Mouse (Mus musculus): ENCODE measurements around the gene Lamtor5. TPM values are rescaled to one million over a fixed set of nuclear protein-coding genes. Genes with fewer than 3 reads are reported as not detected.
A peak's percentile ranks its signal among the peaks of the same experiment; 100 is the strongest.

Gene Lamtor5
- polyA plus RNA-seq (2016; fragmentation: Nextera tagmentation; extraction: Ambion mirVana) = 177 and 184 TPM in 2 replicates

DNA sequence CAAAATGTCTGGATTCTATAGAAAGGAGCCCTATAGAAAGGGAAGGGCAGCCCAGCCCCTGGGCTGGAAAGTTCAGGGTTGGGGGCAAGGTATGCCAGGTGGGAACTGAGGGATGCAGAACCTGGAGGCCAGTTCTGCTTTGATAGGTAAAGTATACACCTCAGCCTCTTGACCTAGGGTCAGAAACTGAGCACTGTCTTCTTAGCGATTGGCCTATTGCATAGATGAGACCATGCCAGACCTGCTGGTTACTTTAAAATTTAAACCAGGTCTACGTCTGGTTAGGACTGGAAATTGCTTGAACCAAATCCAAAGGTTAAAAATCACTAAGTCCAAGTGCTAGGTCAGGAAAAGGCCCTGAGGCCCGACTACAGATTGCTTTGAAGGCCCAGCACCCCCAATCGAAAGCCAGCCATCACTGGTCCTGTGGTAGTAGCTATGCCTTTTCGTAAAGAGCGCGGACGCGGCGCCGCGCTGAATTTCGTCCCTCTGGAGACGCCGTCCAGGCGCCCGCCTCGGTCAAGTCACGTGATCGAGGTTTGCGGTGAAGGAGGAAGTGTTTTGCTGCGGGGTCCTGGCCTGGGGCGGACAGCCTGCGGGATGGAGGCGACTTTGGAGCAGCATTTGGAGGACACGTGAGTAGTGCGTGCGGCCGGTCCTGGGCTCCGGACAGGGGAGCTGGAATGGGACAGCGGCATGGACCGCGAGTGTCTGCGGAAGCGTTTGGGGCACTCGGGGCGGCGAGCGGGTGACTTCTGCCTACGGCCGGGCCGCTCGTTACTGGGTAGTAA is at the start of gene Lamtor5:
TSS of gene Lamtor5 (plus strand) at position 380 of the 791 bp plus-strand sequence.
- H3K27ac ChIP-seq = peak within 1 kb of the TSS; percentile 80
- no peaks in the 10 kb centered on the region for H3K9me3 ChIP-seq
- 4% methylated on average over 43 of the region's 43 CpGs for whole genome bisulfite sequencing
- DNase-seq (ENCODE audit: extremely low spot score, low spot score) = peak; percentile 90
- peak within 1 kb of the TSS; percentile 85 for H3K4me3 ChIP-seq
- peaks cover 19% of the 10 kb centered on the region for H3K4me1 ChIP-seq
- peaks cover 20% of the 10 kb centered on the region for H3K36me3 ChIP-seq (replicated peaks)
- H3K27me3 ChIP-seq (ENCODE audit: poor library complexity, severe bottlenecking) = no peaks in the 10 kb centered on the region

DNA sequence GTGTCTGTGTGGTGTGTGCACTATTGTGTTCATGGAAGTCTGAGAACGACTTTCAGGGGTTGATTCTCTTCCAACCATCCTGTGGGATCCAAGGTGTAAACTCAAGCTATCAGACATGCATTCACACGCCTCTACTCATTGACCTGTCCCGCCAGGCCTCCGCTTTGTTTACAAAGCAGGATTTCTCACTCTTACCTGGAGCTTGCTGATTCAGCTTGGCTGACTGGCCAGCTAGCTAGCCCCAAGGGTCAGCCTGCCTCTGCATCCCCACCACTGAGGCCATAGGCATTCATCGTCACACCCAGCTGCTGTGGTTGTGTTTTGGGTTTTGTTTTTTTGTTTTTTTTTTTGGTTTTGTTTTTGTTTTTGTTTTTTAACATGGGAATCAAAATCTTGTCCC is 49.4 kb upstream of the Lamtor5 start:
- Histone ChIP-seq H3K36me3 (replicated peaks) (no peaks in the 10 kb centered on the region), H3K4me1 (peaks cover 5% of the 10 kb centered on the region), H3K9me3 (peaks cover 3% of the 10 kb centered on the region; the same call in 1 of the 2 replicates), H3K27ac (no peak overlapping the region), H3K4me3 (no peak overlapping the region), H3K27me3 (ENCODE audit: poor library complexity, severe bottlenecking) (no peaks in the 10 kb centered on the region)
- no peak for DNase-seq (ENCODE audit: extremely low spot score, low spot score)
- WGBS = 83% methylated on average over 5 of the region's 5 CpGs

DNA sequence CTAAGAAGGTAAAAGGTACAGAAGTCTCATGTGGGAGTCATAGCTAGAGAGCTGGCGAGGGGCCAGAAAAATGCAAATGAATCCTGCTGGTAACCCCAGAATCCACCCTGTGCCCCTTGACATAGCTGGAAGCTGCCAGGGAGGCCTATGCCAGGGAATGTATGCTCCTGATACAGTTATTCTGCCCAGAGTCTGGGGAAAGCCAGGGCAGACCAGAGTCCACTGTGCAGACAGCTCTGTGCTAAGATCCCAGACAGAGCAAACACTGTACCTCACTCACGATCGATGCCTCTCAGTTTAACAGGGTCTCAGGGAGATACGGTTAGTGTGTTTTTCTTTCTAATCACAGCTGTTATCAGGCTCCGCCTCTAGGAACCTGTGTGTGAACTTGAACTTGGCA is 48.8 kb upstream of the Lamtor5 start:
- H3K27ac ChIP-seq = no peak overlapping the region
- H3K27me3 ChIP-seq (ENCODE audit: poor library complexity, severe bottlenecking) = no peaks in the 10 kb centered on the region
- H3K4me1 ChIP-seq = peaks cover 5% of the 10 kb centered on the region
- no peaks in the 10 kb centered on the region for H3K9me3 ChIP-seq
- WGBS = 86% methylated on average over 5 of the region's 5 CpGs
- DNase-seq (ENCODE audit: extremely low spot score, low spot score) = no peak
- H3K4me3 ChIP-seq = no peak overlapping the region
- no peaks in the 10 kb centered on the region for H3K36me3 ChIP-seq (replicated peaks)

DNA sequence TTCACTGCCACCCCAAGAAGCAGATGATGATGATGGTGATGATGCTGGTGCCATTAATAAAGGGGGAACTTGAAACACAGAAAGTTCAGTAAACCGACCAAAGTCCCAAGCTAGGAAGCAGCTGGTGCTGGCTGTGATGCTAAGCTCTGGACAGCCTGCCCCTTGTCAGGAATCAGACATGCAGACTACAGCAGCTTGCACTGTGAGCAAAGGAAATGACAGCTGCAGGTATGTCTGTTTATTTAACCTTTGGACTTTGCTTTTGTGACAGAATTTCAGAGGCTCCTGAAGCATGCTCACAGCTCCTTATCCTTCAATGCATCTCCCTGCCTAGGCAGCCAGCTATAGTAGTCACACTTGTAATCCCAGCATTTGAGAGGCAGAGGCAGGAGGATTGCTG is 48.1 kb upstream of the Lamtor5 start, which contains the start of gene A630076J17Rik:
TSS of gene A630076J17Rik (plus strand) at position 88 of the 400 bp plus-strand sequence.
- no peak for DNase-seq (ENCODE audit: extremely low spot score, low spot score)
- peaks cover 5% of the 10 kb centered on the region for H3K4me1 ChIP-seq
- H3K36me3 ChIP-seq (replicated peaks) = no peaks in the 10 kb centered on the region
- no peak within 1 kb of the TSS for H3K27ac ChIP-seq
- H3K4me3 ChIP-seq = no peak within 1 kb of the TSS
- no peaks in the 10 kb centered on the region for H3K9me3 ChIP-seq
- WGBS = 66% methylated on average over 1 of the region's 1 CpGs
- H3K27me3 ChIP-seq (ENCODE audit: poor library complexity, severe bottlenecking) = no peaks in the 10 kb centered on the region

DNA sequence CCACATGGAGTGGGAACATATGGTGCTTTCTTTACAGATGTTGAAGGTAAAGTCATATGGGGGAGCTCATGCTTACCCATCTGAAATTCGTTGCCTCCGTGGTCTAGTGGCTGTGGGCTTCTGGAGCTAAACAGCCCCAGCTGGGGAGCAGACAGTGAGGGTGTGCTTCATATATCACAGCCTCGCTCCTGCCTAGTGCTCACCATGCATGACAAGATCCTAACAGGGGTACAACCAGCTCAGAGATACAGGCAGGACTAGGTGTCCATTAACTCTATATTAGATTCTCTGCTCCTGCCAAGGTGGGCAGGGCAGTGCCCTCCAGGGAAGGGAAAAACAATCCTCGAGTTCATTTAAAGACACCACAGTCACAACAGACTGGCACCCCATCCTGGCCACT is 47.5 kb upstream of the Lamtor5 start:
- DNase-seq (ENCODE audit: extremely low spot score, low spot score) = no peak
- H3K4me3 ChIP-seq = no peak overlapping the region
- 75% methylated on average over 4 of the region's 4 CpGs for WGBS
- H3K4me1 ChIP-seq = peaks cover 5% of the 10 kb centered on the region
- no peaks in the 10 kb centered on the region for H3K27me3 ChIP-seq (ENCODE audit: poor library complexity, severe bottlenecking)
- H3K9me3 ChIP-seq = no peaks in the 10 kb centered on the region
- no peaks in the 10 kb centered on the region for H3K36me3 ChIP-seq (replicated peaks)
- no peak overlapping the region for H3K27ac ChIP-seq

DNA sequence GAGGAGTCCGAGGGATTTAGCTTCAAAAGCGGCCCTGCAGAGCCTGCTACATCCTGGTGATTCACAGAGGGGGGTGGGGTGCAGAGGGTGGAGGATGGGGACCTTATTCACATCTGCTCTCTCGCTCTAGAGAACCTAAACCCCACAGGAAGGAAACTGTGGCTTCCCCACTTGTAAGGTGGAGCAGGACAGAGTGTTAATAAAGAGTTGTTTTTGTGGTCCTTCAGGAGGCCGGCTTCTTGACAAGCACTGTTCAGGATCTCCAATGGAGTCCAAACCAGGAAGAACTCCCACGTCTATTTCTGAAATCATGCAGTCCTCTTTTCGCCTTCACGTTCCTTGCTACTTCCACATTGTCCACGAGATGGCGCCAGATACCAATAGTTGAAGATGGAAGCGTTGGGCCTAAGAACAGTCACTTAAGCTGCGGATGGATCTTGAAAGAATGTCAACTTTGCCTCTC is 45.3 kb upstream of the Lamtor5 start:
- peaks cover 10% of the 10 kb centered on the region for H3K4me1 ChIP-seq
- H3K27me3 ChIP-seq (ENCODE audit: poor library complexity, severe bottlenecking) = no peaks in the 10 kb centered on the region
- H3K4me3 ChIP-seq = no peak overlapping the region
- 8% methylated on average over 11 of the region's 11 CpGs for WGBS
- no peak overlapping the region for H3K27ac ChIP-seq
- peak; percentile 79 for DNase-seq (ENCODE audit: extremely low spot score, low spot score)
- H3K9me3 ChIP-seq = no peaks in the 10 kb centered on the region
- no peaks in the 10 kb centered on the region for H3K36me3 ChIP-seq (replicated peaks)

DNA sequence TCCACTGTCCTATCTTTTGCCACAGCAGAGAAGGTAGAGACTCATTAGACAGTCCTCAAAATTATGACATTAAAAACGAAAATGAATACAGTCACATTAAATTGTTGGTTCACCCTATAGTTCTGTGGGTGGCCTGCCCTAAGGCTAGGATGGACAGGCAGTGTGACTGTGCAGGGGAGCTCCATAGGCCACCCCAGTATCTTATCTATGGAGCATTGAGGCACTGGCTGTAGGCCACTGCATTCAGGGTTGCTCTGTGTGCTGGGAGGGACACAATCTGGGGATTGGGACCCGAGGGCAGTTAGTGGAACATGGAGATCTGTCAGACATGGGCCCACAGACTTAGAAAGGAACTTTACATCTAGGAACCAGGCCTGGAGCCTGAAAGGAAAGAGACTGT is 44.7 kb upstream of the Lamtor5 start:
- H3K4me1 ChIP-seq = peaks cover 11% of the 10 kb centered on the region
- no peak overlapping the region for H3K27ac ChIP-seq
- WGBS = 34% methylated on average over 2 of the region's 2 CpGs
- DNase-seq (ENCODE audit: extremely low spot score, low spot score) = no peak
- no peaks in the 10 kb centered on the region for H3K36me3 ChIP-seq (replicated peaks)
- no peaks in the 10 kb centered on the region for H3K9me3 ChIP-seq
- no peaks in the 10 kb centered on the region for H3K27me3 ChIP-seq (ENCODE audit: poor library complexity, severe bottlenecking)
- no peak overlapping the region for H3K4me3 ChIP-seq

DNA sequence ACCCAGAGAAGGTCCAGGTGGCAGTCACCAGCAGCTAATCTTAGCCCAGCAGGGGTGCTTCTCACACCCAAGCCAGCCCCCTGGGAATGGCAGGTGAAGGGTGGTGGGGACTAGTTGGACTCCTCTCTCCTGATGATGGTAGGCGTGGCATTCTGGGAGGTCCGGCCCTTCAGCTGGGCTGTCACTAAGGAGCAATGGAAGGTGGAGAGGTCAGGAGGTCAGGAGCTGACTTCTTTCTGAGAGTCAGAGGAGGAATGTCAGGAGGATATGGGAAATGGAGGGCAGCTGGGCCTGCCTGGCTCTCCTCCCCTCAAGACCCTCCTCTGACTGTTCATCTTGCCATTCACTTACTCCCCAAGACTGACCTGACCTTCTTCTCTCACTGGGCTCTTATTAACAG is 40.6 kb upstream of the Lamtor5 start:
- no peaks in the 10 kb centered on the region for H3K36me3 ChIP-seq (replicated peaks)
- H3K9me3 ChIP-seq = no peaks in the 10 kb centered on the region
- no peak overlapping the region for H3K4me3 ChIP-seq
- DNase-seq (ENCODE audit: extremely low spot score, low spot score) = no peak
- H3K27ac ChIP-seq = no peak overlapping the region
- 58% methylated on average over 2 of the region's 2 CpGs for WGBS
- H3K4me1 ChIP-seq = peaks cover 22% of the 10 kb centered on the region
- no peaks in the 10 kb centered on the region; the same call in 1 of the 2 replicates for H3K27me3 ChIP-seq (ENCODE audit: poor library complexity, severe bottlenecking)

DNA sequence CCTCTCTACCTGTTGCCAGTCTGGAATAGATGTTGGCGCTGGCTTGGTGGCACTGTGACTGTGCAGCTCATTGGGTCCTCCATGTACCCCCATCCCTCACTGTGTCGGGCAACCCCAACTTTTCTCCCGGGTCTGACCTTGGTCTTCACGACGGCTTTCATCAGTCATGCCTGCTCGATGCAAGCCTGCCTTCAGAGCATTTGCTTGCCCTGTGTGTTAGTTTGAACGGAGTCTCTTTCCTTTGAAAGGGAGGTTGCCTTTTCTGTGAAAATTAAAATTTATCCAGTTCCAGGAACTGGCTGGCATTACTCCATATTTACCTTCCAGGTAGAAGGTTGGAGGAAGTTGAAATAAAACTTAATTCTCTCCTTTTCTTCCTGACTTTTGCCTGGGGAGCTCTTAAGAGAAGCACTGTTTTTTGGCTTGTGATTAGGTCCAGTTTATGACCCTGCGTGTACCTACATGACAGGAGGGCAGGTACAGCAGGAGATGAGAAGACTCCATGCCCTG is 40.1 kb upstream of the Lamtor5 start:
- Histone ChIP-seq H3K27ac (no peak overlapping the region), H3K27me3 (ENCODE audit: poor library complexity, severe bottlenecking) (no peaks in the 10 kb centered on the region; the same call in 1 of the 2 replicates), H3K9me3 (no peaks in the 10 kb centered on the region), H3K4me1 (peaks cover 19% of the 10 kb centered on the region), H3K36me3 (replicated peaks) (no peaks in the 10 kb centered on the region), H3K4me3 (no peak overlapping the region)
- DNase-seq (ENCODE audit: extremely low spot score, low spot score) = no peak
- WGBS = 92% methylated on average over 8 of the region's 8 CpGs

DNA sequence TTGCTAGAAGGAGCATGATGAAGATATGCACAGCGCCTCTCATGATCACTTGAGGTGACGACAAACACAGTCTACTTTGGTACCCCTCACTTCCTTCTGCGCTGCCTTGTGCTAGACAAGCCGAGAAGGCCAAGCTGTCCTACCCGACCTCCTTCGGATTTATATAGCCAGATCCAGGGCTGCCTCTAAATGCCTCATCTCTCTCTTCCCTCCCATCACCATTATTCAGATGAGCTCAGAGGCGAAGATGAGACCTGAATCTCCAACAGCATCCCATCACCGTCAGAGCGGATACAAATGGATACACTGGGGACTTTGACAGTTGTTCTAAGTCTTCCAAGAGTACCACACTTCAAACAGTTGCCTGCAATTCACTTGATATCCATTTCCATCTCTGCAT is 39.1 kb upstream of the Lamtor5 start, which contains the start of gene Prok1:
TSS of gene Prok1 (minus strand) at position 101 of the 400 bp plus-strand sequence.
- Histone ChIP-seq H3K4me3 (no peak within 1 kb of the TSS), H3K27me3 (ENCODE audit: poor library complexity, severe bottlenecking) (no peaks in the 10 kb centered on the region; the same call in none of the 2 replicates), H3K27ac (no peak within 1 kb of the TSS), H3K9me3 (no peaks in the 10 kb centered on the region), H3K4me1 (peaks cover 19% of the 10 kb centered on the region), H3K36me3 (replicated peaks) (no peaks in the 10 kb centered on the region)
- 89% methylated on average over 9 of the region's 9 CpGs for WGBS
- DNase-seq (ENCODE audit: extremely low spot score, low spot score) = no peak

DNA sequence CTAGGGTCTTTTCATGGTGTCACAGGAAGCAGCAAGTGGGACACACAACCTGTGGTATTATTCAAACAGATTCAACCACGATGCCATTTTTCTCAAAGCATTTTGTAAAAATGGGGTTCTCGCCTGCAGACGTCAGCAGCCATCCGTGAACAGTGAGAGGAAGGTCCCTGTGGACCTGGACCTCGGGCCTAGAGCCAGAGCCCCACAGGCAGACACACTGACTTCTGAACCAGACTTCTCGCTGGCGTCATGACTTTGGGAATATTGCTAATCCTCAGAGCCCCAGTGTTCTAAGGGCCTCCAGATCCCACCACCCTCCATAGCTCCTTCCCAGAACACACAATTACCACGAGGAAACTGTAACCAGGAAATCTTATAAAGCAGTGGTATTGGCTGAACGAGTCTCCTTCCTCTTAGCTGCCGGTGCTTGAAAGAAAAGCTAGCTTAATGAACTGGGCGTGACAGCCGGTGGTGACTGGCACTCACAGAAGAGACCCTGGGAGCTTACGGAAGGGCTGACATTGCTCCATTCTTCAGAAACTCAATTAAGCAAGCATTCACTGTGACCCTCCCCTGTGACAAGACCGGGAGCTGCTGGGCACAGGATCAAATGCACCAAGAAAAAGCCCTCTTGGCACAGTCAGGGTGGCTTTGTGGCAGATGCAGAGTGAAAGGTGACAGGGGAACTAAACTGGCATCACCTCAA is 37.1 kb upstream of the Lamtor5 start:
- no peaks in the 10 kb centered on the region; the same call in none of the 2 replicates for H3K27me3 ChIP-seq (ENCODE audit: poor library complexity, severe bottlenecking)
- H3K9me3 ChIP-seq = no peaks in the 10 kb centered on the region
- no peaks in the 10 kb centered on the region for H3K36me3 ChIP-seq (replicated peaks)
- no peak overlapping the region for H3K27ac ChIP-seq
- no peak overlapping the region for H3K4me3 ChIP-seq
- peaks cover 19% of the 10 kb centered on the region for H3K4me1 ChIP-seq
- WGBS = 39% methylated on average over 14 of the region's 14 CpGs
- DNase-seq (ENCODE audit: extremely low spot score, low spot score) = peak; percentile 28

DNA sequence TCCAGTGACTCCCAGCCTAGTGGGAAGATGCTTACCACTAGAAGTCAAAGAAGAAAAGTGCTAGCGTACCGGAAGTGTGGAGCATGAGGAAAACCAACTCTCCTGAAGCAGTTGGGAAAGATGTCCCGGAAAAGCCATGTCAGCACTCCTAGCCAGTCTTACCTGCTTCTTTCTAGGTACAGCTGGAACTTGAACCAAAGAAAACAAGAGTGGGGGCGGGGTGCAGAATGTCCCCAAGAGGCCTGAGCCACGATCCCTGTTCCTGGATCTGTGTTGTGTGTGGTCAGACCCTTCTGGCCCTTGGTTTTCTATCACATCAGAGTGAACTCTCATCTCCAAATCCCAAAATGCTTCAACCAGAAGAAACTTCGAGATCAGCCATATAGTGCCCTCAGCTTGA is 31.8 kb upstream of the Lamtor5 start:
- H3K36me3 ChIP-seq (replicated peaks) = no peaks in the 10 kb centered on the region
- H3K4me3 ChIP-seq = no peak overlapping the region
- H3K9me3 ChIP-seq = no peaks in the 10 kb centered on the region
- 82% methylated on average over 6 of the region's 6 CpGs for WGBS
- DNase-seq (ENCODE audit: extremely low spot score, low spot score) = no peak
- peaks cover 14% of the 10 kb centered on the region for H3K4me1 ChIP-seq
- no peaks in the 10 kb centered on the region; the same call in none of the 2 replicates for H3K27me3 ChIP-seq (ENCODE audit: poor library complexity, severe bottlenecking)
- H3K27ac ChIP-seq = no peak overlapping the region
